Mouse (Mus musculus) NIH3T3 (cell line): ENCODE measurements around the gene Cabp1.
A peak's percentile ranks its signal among the peaks of the same experiment; 100 is the strongest.
"Not testable (repeated sequence)": the region's sequence is repeated elsewhere in the genome, so short reads cannot be mapped to it uniquely, and the experiment has no call there.

Experiments
- DNase-seq: peaks from one replicate; pipeline ENCODE4 v3.0.0-alpha.2; 2012; ENCODE audit warnings: low read depth

Gene Cabp1

GRCm38 (mm10) chr5:115150991-115151390 lies 43.2 kb downstream of the Cabp1 start:
- DNase-seq, result no peak

- DNase-seq, result no peak
These were observed 44.3 kb downstream of the Cabp1 start for GRCm38 (mm10) chr5:115149675-115150459.

GRCm38 (mm10) chr5:115148872-115149271 lies 45.3 kb downstream of the Cabp1 start:
- not testable (repeated sequence) for DNase-seq

GRCm38 (mm10) chr5:115148378-115148777 lies 45.8 kb downstream of the Cabp1 start:
- no peak for DNase-seq

GRCm38 (mm10) chr5:115147388-115147787 lies 46.8 kb downstream of the Cabp1 start:
- no peak for DNase-seq

- no peak for DNase-seq
These were observed 47.4 kb downstream of the Cabp1 start for GRCm38 (mm10) chr5:115146747-115147130.

GRCm38 (mm10) chr5:115145976-115146746 lies 48.0 kb downstream of the Cabp1 start:
- DNase-seq, result no peak

GRCm38 (mm10) chr5:115145253-115145968 lies 48.8 kb downstream of the Cabp1 start:
- DNase-seq, result no peak

GRCm38 (mm10) chr5:115144471-115144870 lies 49.7 kb downstream of the Cabp1 start:
- DNase-seq, result no peak

- no peak for DNase-seq
These were observed 50.6 kb downstream of the Cabp1 start for GRCm38 (mm10) chr5:115143552-115143951.

GRCm38 (mm10) chr5:115142166-115142697 lies 51.9 kb downstream of the Cabp1 start:
- no peak for DNase-seq

GRCm38 (mm10) chr5:115140726-115141125 lies 53.5 kb downstream of the Cabp1 start:
- DNase-seq, result no peak

GRCm38 (mm10) chr5:115139124-115139523 lies 55.1 kb downstream of the Cabp1 start:
- DNase-seq, result peak; percentile 46

GRCm38 (mm10) chr5:115134234-115135165 lies 59.7 kb downstream of the Cabp1 start, which contains the start of gene Unc119b:
Gene Unc119b (minus strand): TSS chr5:115134975.
- peak; percentile 94 for DNase-seq

GRCm38 (mm10) chr5:115133358-115134066 lies 60.7 kb downstream of the Cabp1 start:
- DNase-seq, result no peak

- no peak for DNase-seq
These were observed 61.7 kb downstream of the Cabp1 start for GRCm38 (mm10) chr5:115132465-115132864.

GRCm38 (mm10) chr5:115129328-115129727 lies 64.9 kb downstream of the Cabp1 start:
- DNase-seq, result no peak

GRCm38 (mm10) chr5:115127421-115128179 lies 66.6 kb downstream of the Cabp1 start:
- DNase-seq, result no peak

- no peak for DNase-seq
These were observed 67.4 kb downstream of the Cabp1 start for GRCm38 (mm10) chr5:115126578-115127312.
